Comparison of ENCODE assay signal across 9 mouse cellular contexts in the genomic region with DNA sequence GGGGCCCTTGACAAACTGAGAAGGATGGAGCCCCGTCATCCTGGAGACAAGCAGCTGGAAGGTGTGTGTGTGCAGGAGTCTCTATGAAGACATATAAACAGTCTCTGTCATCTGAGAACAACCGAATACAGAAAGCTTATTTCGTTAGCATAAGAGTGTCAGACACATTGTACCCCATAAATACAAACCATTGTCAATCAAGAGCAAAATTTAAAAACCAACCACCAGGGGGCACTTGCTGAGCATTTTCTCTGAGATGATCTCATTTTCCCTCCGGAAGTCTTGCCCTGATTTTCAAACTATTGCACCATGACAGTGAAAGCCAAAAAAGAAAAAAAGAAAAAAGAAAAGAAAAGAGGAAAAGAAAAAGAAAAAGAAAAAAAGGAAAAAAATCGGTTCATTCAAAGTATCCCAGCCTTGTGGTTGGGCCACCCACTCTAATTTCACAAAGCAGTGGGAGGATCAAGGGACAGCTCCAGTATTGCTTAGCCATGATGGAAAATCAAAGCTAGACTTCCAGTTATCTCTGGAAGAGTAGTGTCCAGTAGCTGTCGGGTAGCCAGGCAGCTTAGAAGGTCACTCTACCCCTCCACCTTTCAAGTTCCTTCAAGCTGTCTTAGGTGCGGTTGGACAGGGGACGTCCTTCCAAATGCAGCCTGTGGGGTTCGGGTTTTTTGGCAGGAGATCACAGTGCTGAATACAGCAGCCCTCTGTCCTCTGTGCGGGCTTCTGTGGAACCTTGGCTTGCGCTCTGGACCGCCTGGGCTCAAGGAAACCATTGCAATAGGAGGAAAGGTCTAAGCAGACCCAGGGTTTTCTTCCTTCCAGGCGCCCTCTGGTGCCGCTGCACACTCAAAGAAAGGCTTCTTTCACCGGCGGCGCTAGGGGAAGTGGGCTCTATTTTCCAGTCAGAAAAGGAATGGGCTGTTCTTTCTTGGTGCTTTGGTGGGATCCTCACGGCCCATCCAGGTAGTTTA. TPM values are rescaled to one million over a fixed set of nuclear protein-coding genes. Genes with fewer than 3 reads are reported as not detected.
DNase-seq lines count a peak whose midpoint lies in the region; ATAC-seq and TF ChIP-seq lines count a peak whose summit lies in the region.
"Had no signal": no experiment of that assay in that cellular context is flagged by ENCODE, and none has a peak within 500 bp of the region (broad histone marks: within the 10 kb centered on the region; RNA-seq: fewer than 3 reads in every experiment).

No protein-coding gene starts in this region.

- DNase-seq in CD4-positive, CD25-positive, alpha-beta regulatory T cell, adult 2 months (ENCODE audit: low read depth, low spot score): peak; percentile 75
- DNase-seq in MN1 (ENCODE audit: low spot score): peak; percentile 72
- peak; percentile 34 to 72 for DNase-seq in cerebellum, postnatal 25 days
- DNase-seq in heart, adult 2 months: peak; percentile 17 to 28
- peak; percentile 62 for DNase-seq in kidney, postnatal 10 days
- no peak for DNase-seq in liver, postnatal 0 days

- H3K4me1 ChIP-seq in heart, adult 2 months (ENCODE audit: control insufficient read depth, insufficient read depth, low read length): peaks cover 1% of the 10 kb centered on the region; the same call in 1 of the 2 replicates
- H3K4me1 ChIP-seq in liver, postnatal 0 days (ENCODE audit: insufficient read depth): peaks cover 28% of the 10 kb centered on the region
- H3K4me1 ChIP-seq in neural tube, embryonic 14.5 days (ENCODE audit: control insufficient read depth, insufficient read depth, low read length): no peaks in the 10 kb centered on the region; the same call in 1 of the 2 replicates

- TF ChIP-seq EP300 in heart, adult 2 months (IDR thresholded peaks at IDR 0.05; ENCODE audit: insufficient read depth, low read depth, low read length): no peak
- TF ChIP-seq EP300 in liver, postnatal 0 days (IDR thresholded peaks at IDR 0.05; ENCODE audit: low read depth): no peak

- TF ChIP-seq POLR2A in heart, adult 2 months (IDR thresholded peaks at IDR 0.05; ENCODE audit: insufficient read depth, low read depth, low read length): no peak

- 43% methylated on average over 18 of the region's 18 CpGs for WGBS in heart, adult 2 months
- WGBS in liver, postnatal 0 days (ENCODE audit: insufficient replicate concordance): 42% methylated on average over 18 of the region's 18 CpGs
- WGBS in neural tube, embryonic 14.5 days: 46% methylated on average over 18 of the region's 18 CpGs

- no peaks in the 10 kb centered on the region for H3K36me3 ChIP-seq in heart, adult 2 months (ENCODE audit: control insufficient read depth, insufficient read depth, low read length)
- H3K36me3 ChIP-seq in liver, postnatal 0 days (replicated peaks; ENCODE audit: insufficient read depth, low read length): no peaks in the 10 kb centered on the region
- H3K36me3 ChIP-seq in neural tube, embryonic 14.5 days (ENCODE audit: control insufficient read depth, insufficient read depth, low read length): no peaks in the 10 kb centered on the region

- H3K4me2 ChIP-seq in liver, postnatal 0 days (ENCODE audit: low read depth, low read length): no peak overlapping the region
- peak overlapping the region; percentile 24; the same call in 1 of the 2 replicates for H3K4me2 ChIP-seq in neural tube, embryonic 14.5 days (ENCODE audit: low read depth, low read length)

- no peak overlapping the region for H3K27ac ChIP-seq in heart, adult 2 months
- H3K27ac ChIP-seq in liver, postnatal 0 days (ENCODE audit: low read depth): no peak overlapping the region
- H3K27ac ChIP-seq in neural tube, embryonic 14.5 days (ENCODE audit: low read depth, low read length): no peak overlapping the region

- H3K9ac ChIP-seq in heart, adult 2 months (ENCODE audit: low read depth, low read length): no peak overlapping the region
- no peak overlapping the region for H3K9ac ChIP-seq in liver, postnatal 0 days (replicated peaks)
- H3K9ac ChIP-seq in neural tube, embryonic 14.5 days (replicated peaks; ENCODE audit: low read depth, low read length): no peak overlapping the region

- ATAC-seq in liver, postnatal 0 days: no peak
- ATAC-seq in neural tube, embryonic 14.5 days (ENCODE audit: low read depth): peak; percentile 63; the same call in 1 of the 2 replicates
- no peak for ATAC-seq in erythroid progenitor cell, adult 5-6 weeks (replicated peaks; ENCODE audit: low FRiP score, poor library complexity, severe bottlenecking)

- intact Hi-C loops in heart, adult 2 months (cut with DNase I): loop anchor here (1.0 to 2.0 kb wide), 2 partner anchors 113 to 121 kb away; no protein-coding TSS in a partner anchor

- H3K9me3 ChIP-seq in liver, postnatal 0 days (ENCODE audit: low read length): no peaks in the 10 kb centered on the region
- no peaks in the 10 kb centered on the region for H3K9me3 ChIP-seq in neural tube, embryonic 14.5 days (ENCODE audit: control insufficient read depth, low read length)

- TF ChIP-seq CTCF in heart, adult 2 months (IDR thresholded peaks at IDR 0.05): peak; percentile 81
- peak; percentile 76 for TF ChIP-seq CTCF in liver, postnatal 0 days (IDR thresholded peaks at IDR 0.05; ENCODE audit: low read depth)

- H3K79me2 ChIP-seq in heart, adult 2 months (replicated peaks; ENCODE audit: control insufficient read depth, insufficient read depth, low read length): no peaks in the 10 kb centered on the region

- H3K27me3 ChIP-seq in heart, adult 2 months (ENCODE audit: control insufficient read depth, insufficient read depth, low read length): no peaks in the 10 kb centered on the region
- no peaks in the 10 kb centered on the region for H3K27me3 ChIP-seq in liver, postnatal 0 days (ENCODE audit: insufficient read depth, low read length)
- H3K27me3 ChIP-seq in neural tube, embryonic 14.5 days (ENCODE audit: control insufficient read depth, insufficient read depth, low read length): no peaks in the 10 kb centered on the region

- no peak overlapping the region for H3K4me3 ChIP-seq in heart, adult 2 months
- no peak overlapping the region for H3K4me3 ChIP-seq in liver, postnatal 0 days (ENCODE audit: low read depth, low read length)
- no peak overlapping the region for H3K4me3 ChIP-seq in neural tube, embryonic 14.5 days (ENCODE audit: low read depth, low read length)

RNA-seq across cellular contexts. Expression of gene Erv3, which starts 31.3 kb away (rescaled TPM):
- total RNA-seq in heart, adult 2 months (2021): not detected
- polyA plus RNA-seq in heart, adult 2 months (2012; rRNA removed): not detected in 2 replicates
- not detected in 2 replicates for polyA plus RNA-seq in liver, postnatal 0 days (2015; fragmentation: Nextera tagmentation; extraction: Ambion mirVana)
- polyA plus RNA-seq in neural tube, embryonic 14.5 days (2014; fragmentation: Nextera tagmentation; extraction: Ambion mirVana): not detected in 2 replicates
- not detected in 2 replicates for total RNA-seq in erythroid progenitor cell, adult 5-6 weeks (2015; ENCODE audit: low replicate concordance)
- total RNA-seq in erythroid progenitor cell, adult 5-6 weeks (2017; ENCODE audit: low replicate concordance): not detected in 2 replicates
- polyA plus RNA-seq: large intestine, adult 2 months had no signal
